Mouse (Mus musculus) embryonic fibroblast, embryonic 13.5 days (primary cell): ENCODE measurements around the gene Rbm24. TPM values are rescaled to one million over a fixed set of nuclear protein-coding genes. Genes with fewer than 3 reads are reported as not detected.
A peak's percentile ranks its signal among the peaks of the same experiment; 100 is the strongest.

Experiments
- H3K27ac ChIP-seq: 2 replicates; pipeline ENCODE4 v1.5.1; 2012; ENCODE audit warnings: low read length, control low read depth, inconsistent platforms; ENCODE audit not compliant: insufficient read depth
- H3K4me1 ChIP-seq: 2 replicates; pipeline ENCODE4 v1.6.1; 2011; ENCODE audit warnings: low read length; ENCODE audit not compliant: control insufficient read depth, insufficient read depth
- H3K4me3 ChIP-seq: 2 replicates; pipeline ENCODE4 v1.5.1; 2011; ENCODE audit warnings: mild to moderate bottlenecking, control low read depth, low read length; ENCODE audit not compliant: insufficient read depth
- CTCF ChIP-seq: IDR thresholded peaks from 2 replicates; pipeline ENCODE4 v1.5.1; 2011; ENCODE audit warnings: mild to moderate bottlenecking, control low read depth, low read length, moderate library complexity, borderline replicate concordance; ENCODE audit not compliant: insufficient read depth
- POLR2A ChIP-seq: IDR thresholded peaks from 2 replicates; pipeline ENCODE4 v1.6.1; 2011; ENCODE audit warnings: low read depth, mild to moderate bottlenecking, control low read depth, low read length, moderate library complexity
- polyA plus RNA-seq: library from polyadenylated mRNA; stranded (reverse); fragments of >200 nt; gene quantifications from 2 replicates; pipeline ENCODE4 v1.2.4, GENCODE M21; 2011; ENCODE audit warnings: low read depth; ENCODE audit not compliant: missing spikeins, insufficient read length

The Rbm24 gene
- polyA plus RNA-seq, result 3.7 and 4.1 TPM in 2 replicates

- H3K4me1 ChIP-seq, result no peaks in the 10 kb centered on the region
- H3K4me3 ChIP-seq, result peak within 1 kb of the TSS; percentile 52
- TF ChIP-seq CTCF (no peak), POLR2A (peak; percentile 39; the same call in 1 of the 2 replicates)
- H3K27ac ChIP-seq, result no peak within 1 kb of the TSS
These were observed at the start of gene Rbm24 for GRCm38 (mm10) chr13:46418141-46418601. Rbm24 (plus strand) TSS chr13:46418434.

GRCm38 (mm10) chr13:46372884-46373283, 45.4 kb upstream of the Rbm24 start:
- H3K4me3 ChIP-seq, result no peak overlapping the region
- no peak overlapping the region for H3K27ac ChIP-seq
- no peak for TF ChIP-seq POLR2A

GRCm38 (mm10) chr13:46375371-46375770, 42.9 kb upstream of the Rbm24 start:
- Histone ChIP-seq H3K4me3 (no peak overlapping the region), H3K27ac (no peak overlapping the region), H3K4me1 (no peaks in the 10 kb centered on the region)
- no peak for TF ChIP-seq CTCF
- no peak for TF ChIP-seq POLR2A

More at GRCm38 (mm10) chr13:46372884-46373283, 45.4 kb upstream of the Rbm24 start:
- H3K4me1 ChIP-seq, result no peaks in the 10 kb centered on the region

GRCm38 (mm10) chr13:46387396-46387795, 30.8 kb upstream of the Rbm24 start:
- H3K4me1 ChIP-seq, result no peaks in the 10 kb centered on the region
- no peak overlapping the region for H3K4me3 ChIP-seq
- TF ChIP-seq CTCF (no peak), POLR2A (no peak)
- no peak overlapping the region for H3K27ac ChIP-seq

GRCm38 (mm10) chr13:46391654-46392053, 26.6 kb upstream of the Rbm24 start:
- Histone ChIP-seq H3K4me3 (no peak overlapping the region), H3K4me1 (no peaks in the 10 kb centered on the region), H3K27ac (no peak overlapping the region)
- no peak for TF ChIP-seq POLR2A
- TF ChIP-seq CTCF, result no peak

- TF ChIP-seq CTCF, result no peak
- TF ChIP-seq POLR2A, result no peak
- Histone ChIP-seq H3K4me3 (no peak overlapping the region), H3K27ac (no peak overlapping the region), H3K4me1 (no peaks in the 10 kb centered on the region)
These were observed 25.3 kb upstream of the Rbm24 start for GRCm38 (mm10) chr13:46392893-46393292.

GRCm38 (mm10) chr13:46393936-46394335, 24.3 kb upstream of the Rbm24 start:
- Histone ChIP-seq H3K27ac (no peak overlapping the region), H3K4me3 (no peak overlapping the region), H3K4me1 (no peaks in the 10 kb centered on the region)
- no peak for TF ChIP-seq CTCF
- no peak for TF ChIP-seq POLR2A

GRCm38 (mm10) chr13:46397235-46397634, 21.0 kb upstream of the Rbm24 start:
- Histone ChIP-seq H3K4me1 (no peaks in the 10 kb centered on the region), H3K4me3 (no peak overlapping the region), H3K27ac (no peak overlapping the region)
- TF ChIP-seq CTCF (no peak), POLR2A (no peak)

GRCm38 (mm10) chr13:46407151-46407550, 11.1 kb upstream of the Rbm24 start:
- Histone ChIP-seq H3K4me1 (no peaks in the 10 kb centered on the region), H3K4me3 (no peak overlapping the region), H3K27ac (no peak overlapping the region)
- TF ChIP-seq POLR2A, result no peak
- no peak for TF ChIP-seq CTCF

GRCm38 (mm10) chr13:46412247-46412646, 6.0 kb upstream of the Rbm24 start:
- H3K4me3 ChIP-seq, result no peak overlapping the region
- no peak overlapping the region for H3K27ac ChIP-seq
- no peak for TF ChIP-seq POLR2A
- TF ChIP-seq CTCF, result no peak
- no peaks in the 10 kb centered on the region for H3K4me1 ChIP-seq

- H3K4me1 ChIP-seq, result no peaks in the 10 kb centered on the region
- TF ChIP-seq POLR2A, result no peak
- TF ChIP-seq CTCF, result no peak
- no peak overlapping the region for H3K27ac ChIP-seq
- no peak overlapping the region for H3K4me3 ChIP-seq
These were observed 4.6 kb upstream of the Rbm24 start for GRCm38 (mm10) chr13:46413588-46413987.
